Mouse (Mus musculus): ENCODE results near the gene Nt5dc2.

GRCm38 (mm10) chr14:31170963-31171362 is 40.1 kb downstream of the Nt5dc2 start:
- TF ChIP-seq BHLHE40 (IDR thresholded peaks at IDR 0.05; ENCODE audit: low read depth, low read length) = no peak
- TF ChIP-seq POLR2A (IDR thresholded peaks at IDR 0.05; ENCODE audit: low read depth, low read length) = no peak

Measured in CH12.LX (cell line).